Mouse (Mus musculus) left cerebral cortex, adult 8-10 months (tissue): ENCODE results near the gene Neurl1a. TPM values are rescaled to one million over a fixed set of nuclear protein-coding genes. Genes with fewer than 3 reads are reported as not detected.

Source experiments
- DNase-seq, 2 experiments: peaks; one replicate each; pipeline ENCODE4 v3.0.0; 2022; ENCODE audit warnings: low spot score in 2 of 2
- total RNA-seq, 4 experiments: library from RNA; stranded (reverse); gene quantifications; 2 replicates each; pipeline ENCODE4 v1.2.4; 2022

The Neurl1a gene
- total RNA-seq, 4 experiments from 2014 or later = 159 to 179 (median 172) TPM

DNA sequence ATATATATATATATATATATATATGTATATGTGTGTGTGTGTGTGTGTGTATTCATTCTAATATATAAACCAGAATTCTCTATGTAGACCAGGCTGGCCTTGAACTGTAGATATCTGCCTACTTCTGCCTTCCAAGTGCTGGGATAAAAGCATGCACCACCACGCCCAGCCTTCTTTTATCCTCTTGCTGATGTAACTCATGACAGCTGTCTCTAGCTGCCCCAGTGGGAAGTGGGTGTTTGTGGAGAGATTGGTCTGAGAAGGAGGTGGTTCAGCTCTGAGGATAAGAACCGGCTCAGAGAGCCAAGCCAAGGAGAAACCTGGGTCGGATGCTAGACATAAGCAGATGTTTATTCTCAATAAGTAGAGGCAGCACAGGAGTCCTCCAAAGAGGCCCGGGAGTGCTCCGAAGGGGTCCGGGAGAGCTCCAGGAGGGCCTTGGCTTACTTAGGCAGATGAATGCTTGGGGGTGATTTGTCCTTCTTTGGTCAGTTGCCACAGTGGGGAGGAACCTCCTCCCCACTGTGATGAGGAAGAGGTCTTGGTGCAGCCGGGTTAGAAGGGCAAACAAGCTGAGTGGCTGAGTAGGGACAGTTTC lies 10.9 kb upstream of the Neurl1a start:
- DNase-seq = no peak

GRCm38 (mm10) chr19:47168223-47168622 lies 10.4 kb upstream of the Neurl1a start:
- peak in 1 of 2 experiments; percentile 31 for DNase-seq

GRCm38 (mm10) chr19:47168793-47169412 lies 9.7 kb upstream of the Neurl1a start:
- DNase-seq = peak; percentile 68 to 92

- no peak for DNase-seq
Observed at GRCm38 (mm10) chr19:47174515-47174914, 4.1 kb upstream of the Neurl1a start.

DNA sequence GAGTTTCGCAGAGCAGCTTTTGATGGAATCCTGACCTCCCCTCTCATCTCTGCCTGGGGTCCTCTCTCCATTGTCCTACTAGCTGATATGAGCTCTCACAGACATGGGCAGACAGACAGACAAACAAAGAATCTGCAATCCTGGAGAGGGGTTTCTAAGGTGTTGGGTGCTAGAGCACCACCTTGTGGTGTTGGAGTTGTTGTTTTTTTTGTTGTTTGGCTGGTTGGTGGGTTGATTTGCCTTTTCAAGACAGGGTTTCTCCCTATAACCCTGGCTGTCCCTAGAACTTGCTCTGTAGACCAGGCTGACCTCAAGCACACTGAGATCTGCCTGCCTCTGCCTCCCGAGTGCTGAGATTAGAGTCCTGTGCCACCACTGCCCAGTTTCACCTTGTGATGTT lies 3.1 kb upstream of the Neurl1a start:
- DNase-seq = no peak

DNA sequence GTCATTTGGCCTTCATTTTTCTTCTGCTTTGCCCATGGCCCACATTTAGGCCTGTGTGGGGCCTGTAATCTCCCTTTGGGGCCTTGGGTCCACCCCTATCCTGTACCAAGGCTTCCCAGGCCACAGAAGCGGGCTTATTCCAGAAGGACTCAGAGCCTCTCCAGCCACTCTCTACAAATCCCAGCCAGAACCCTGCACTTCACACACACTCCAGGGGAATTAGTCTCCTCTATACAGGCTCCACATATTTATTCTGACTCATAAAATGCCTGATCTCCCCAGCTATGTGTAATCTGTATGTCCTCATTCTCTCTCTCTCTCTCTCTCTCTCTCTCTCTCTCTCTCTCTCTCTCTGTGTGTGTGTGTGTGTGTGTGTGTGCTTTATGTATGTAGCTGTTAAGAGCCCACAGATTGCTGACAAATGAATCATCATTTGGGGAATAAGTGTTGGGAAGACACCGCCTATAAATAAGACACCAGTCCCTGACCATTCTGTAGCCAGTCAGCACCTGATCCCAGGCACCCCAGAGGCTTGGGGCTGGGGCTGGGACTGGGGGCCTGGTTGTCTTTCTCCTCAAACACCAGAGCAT lies 1.6 kb upstream of the Neurl1a start:
- DNase-seq = no peak

DNA sequence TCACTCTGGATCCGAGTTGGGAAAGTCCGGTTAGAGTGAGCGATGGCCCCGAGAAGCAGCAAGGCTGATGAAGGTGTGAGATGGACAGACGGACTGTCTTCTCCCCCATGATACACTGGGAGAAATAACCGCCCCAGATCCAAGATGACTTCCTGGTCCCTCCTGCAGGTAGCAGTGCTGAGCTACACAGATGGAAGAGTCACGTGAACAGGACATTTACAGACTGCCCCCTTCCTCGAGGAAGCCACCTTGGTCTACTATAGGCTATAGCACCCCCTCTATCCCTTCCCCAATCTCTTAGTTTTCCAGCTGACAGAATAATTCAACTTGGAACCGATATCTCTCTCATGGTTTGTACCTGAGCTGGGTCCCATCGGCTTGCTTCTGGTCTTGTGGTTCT lies 619 bp upstream of the Neurl1a start:
- DNase-seq = no peak

DNA sequence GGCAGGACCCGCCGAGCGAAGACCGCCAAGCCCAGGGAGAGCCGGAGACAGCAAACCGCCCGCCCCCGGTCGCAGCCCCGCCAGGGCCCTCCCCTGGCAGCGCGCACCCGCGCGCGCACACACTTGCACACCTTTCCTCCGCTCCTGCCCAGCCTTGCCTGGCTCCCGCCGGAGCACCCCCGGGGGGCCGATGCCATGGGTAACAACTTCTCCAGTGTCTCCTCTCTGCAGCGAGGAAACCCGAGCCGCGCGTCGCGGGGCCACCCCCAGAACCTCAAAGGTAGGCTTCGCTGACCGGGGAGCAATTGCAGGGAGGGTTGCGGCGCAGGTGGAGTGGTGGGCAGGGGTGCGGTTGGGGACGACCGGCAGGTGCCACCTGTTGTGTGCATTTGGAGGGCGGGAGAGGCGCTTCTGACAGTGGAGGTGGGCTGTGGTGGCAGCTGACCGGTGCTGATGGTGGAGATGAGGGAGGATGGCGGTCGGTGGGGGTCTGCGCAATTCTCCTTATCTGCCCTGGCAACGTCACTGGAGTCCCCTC lies 721 bp downstream of the Neurl1a start:
- DNase-seq = peak in 1 of 2 experiments; percentile 31

- no peak for DNase-seq
Observed at GRCm38 (mm10) chr19:47180011-47180410, 1.4 kb downstream of the Neurl1a start.

- DNase-seq = no peak
Observed at GRCm38 (mm10) chr19:47184221-47184620, 5.6 kb downstream of the Neurl1a start.

DNA sequence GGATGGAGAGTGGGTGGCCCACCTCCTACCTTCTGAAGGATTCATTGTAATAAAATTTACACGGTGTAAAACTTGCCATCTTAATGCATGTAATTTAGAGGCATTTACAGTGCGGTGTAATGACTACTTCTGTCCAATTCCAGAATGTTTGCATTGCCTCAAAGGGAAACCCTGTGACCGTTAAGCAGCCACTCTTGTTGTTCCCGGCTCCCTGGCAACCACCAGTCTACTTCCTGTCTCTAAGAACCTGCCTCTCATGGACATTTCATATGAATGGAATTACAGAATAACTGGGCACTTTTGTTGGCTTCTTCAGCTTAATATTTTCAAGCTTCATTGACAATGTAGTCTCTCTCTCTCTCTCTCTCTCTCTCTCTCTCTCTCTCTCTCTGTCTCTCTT lies 6.1 kb downstream of the Neurl1a start:
- no peak for DNase-seq

GRCm38 (mm10) chr19:47186514-47187275 lies 8.1 kb downstream of the Neurl1a start:
- DNase-seq = no peak

DNA sequence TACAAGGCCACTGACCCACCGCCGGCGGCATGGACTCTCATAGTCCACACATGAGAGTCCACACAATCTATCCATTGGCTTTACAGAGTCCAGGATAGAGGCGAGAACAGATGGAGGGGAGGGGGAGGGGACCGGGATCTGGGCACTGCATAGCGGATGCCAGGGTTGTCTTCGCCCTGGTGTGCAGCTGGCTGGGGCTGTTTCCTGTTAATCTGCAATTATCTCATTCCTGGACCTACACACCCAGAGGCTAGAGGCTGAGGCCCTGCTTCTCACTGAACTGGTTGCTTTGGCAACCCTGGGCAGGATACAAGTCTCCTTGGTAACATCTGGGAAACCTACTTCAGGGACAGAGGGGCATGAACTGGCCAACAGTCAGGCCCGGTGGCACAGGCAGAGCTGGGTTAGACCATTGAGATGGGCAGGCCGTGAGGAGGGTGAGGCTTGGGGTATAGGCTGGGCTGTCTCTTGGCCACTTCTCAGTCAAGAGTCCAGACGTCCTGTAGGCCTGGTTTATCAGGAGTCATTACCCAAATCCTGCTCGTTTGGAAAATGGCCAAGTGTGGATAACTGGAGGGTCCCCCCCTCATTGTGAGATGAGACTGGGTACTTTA lies 10.0 kb downstream of the Neurl1a start:
- DNase-seq = no peak

- no peak for DNase-seq
Observed at GRCm38 (mm10) chr19:47192158-47192557, 13.5 kb downstream of the Neurl1a start.

DNA sequence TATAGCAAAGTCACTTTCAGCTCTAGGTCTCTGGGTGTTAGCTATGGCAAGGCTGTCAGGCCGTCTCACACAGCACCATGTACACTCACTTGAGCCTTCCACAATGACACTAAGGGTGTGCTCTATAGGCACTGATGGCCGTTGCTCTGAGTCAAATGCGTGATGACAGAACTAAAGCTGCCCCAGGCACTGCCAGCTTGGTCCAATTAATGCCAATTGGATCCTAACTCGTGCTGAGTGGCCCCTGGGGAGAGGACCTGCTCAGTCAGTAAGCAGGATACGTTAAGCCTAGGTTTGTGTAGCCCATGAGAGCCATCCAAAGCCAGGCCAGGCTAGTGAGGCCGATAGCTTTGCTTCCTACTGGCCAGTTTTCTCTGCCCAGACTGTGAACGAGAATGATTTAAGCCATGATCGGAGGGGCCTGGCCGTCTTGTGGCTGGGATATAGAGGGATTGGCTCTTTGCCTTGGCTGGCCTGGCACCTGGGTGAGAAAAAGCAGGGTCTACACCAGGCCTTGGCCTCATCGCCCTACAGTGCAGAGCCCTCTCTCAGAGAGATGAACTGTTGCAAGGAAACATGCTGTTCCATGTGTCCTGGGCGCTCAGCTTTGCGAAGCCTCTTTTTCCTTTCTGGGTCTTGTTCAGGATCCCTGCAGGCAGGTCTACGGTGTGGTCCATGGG lies 20.2 kb downstream of the Neurl1a start:
- DNase-seq = no peak

GRCm38 (mm10) chr19:47201972-47202371 lies 23.4 kb downstream of the Neurl1a start:
- no peak for DNase-seq

GRCm38 (mm10) chr19:47202429-47202828 lies 23.8 kb downstream of the Neurl1a start:
- DNase-seq = no peak

DNA sequence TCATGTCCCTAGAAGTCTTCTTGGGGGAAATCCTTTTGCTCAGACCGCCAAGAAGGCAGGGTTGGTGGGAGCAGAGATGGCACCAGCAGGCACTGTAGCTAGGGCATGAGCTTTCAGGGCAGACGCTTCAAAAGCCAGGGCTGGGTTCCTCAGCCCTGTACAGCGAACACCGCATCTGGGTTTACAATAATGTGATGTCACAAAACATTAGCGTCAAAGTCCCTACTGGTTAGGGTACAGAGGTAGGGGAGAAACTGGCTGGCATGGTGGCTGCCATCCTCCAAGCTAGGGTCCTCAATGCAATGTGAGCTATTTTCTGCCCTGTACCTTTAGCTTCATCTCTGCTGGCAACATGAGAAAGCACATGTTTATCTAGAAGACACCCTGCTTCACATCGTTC lies 24.4 kb downstream of the Neurl1a start:
- DNase-seq = no peak

DNA sequence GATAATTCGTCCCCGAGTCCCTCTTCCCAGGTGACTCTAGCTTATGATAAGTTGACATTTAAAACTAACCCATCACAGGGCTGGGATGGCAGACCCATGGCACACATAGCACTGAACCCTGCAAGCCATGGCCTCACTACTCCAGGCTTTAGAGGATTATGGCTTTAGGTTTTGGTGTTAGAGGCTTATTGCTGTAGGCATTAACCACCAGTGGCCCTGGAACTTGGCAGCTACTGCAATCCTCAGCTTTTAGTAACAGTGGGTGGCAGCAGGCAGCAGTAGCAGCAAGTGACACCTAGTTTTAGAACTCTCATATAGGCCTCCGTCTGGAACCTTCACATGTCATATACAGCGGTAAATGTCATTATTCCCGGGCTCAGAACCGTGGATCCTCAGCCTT lies 26.0 kb downstream of the Neurl1a start:
- DNase-seq = peak in 1 of 2 experiments; percentile 67

DNA sequence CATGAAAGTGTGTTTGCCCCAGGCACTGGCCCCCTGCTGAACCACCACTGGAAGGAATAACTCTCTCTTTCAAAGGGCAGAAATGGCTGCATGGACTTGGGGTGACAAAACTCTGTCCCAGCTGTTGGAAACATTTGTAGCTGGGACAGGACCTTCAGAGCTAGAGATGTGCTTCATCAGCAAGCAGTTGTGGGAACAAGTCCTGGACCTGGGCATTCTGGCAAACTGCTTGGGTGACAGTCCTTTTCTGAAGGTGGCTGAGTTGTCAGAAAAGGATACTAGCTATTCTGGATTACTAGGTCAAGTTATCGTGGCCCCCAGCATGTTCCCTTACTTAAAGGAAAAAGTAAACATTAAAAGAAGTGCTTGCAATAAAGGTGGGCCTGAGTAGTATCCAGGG lies 27.5 kb downstream of the Neurl1a start:
- no peak for DNase-seq

DNA sequence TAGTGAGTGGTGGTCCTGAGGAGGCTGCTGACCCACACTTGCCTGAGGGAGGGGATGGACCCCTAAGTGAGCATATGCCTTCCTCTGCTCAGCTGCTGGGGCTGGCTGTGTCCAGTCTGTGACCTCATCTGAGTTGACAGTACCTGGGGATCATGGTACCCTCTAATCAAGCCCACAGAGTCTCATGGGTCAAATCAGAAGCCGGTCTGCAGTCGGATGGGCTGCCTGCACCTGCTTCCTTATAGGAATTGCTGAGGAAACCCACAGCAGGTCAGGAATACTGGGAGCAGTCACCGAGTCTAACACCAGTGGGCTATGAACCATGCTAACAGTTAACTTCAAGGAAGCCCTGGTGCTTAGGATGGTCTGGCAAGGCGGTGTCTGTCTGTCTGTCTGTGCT lies 31.8 kb downstream of the Neurl1a start:
- no peak for DNase-seq
